Mouse (Mus musculus): Measurements from ENCODE around the gene P2ry14. TPM values are rescaled to one million over a fixed set of nuclear protein-coding genes. Genes with fewer than 3 reads are reported as not detected.

P2ry14 gene
- polyA plus RNA-seq, 1 experiment: 0.07 TPM

- Histone ChIP-seq H3K27me3 (ENCODE audit: control insufficient read depth, insufficient read depth, insufficient read length) (no peaks in the 10 kb centered on the region), H3ac (ENCODE audit: control insufficient read depth, insufficient read length) (no peak overlapping the region), H3K36me3 (ENCODE audit: control insufficient read depth, insufficient read depth) (no peaks in the 10 kb centered on the region), H3K4me3 (no peak overlapping the region), H3K4me2 (ENCODE audit: low read depth) (no peak overlapping the region), H3K79me2 (ENCODE audit: control insufficient read depth, insufficient read depth) (no peaks in the 10 kb centered on the region)
- no peak for TF ChIP-seq TCF3 (IDR thresholded peaks at IDR 0.05; ENCODE audit: insufficient read length, low read depth)
These were observed 24.7 kb downstream of the P2ry14 start for GRCm38 (mm10) chr3:59128681-59129080.

DNA sequence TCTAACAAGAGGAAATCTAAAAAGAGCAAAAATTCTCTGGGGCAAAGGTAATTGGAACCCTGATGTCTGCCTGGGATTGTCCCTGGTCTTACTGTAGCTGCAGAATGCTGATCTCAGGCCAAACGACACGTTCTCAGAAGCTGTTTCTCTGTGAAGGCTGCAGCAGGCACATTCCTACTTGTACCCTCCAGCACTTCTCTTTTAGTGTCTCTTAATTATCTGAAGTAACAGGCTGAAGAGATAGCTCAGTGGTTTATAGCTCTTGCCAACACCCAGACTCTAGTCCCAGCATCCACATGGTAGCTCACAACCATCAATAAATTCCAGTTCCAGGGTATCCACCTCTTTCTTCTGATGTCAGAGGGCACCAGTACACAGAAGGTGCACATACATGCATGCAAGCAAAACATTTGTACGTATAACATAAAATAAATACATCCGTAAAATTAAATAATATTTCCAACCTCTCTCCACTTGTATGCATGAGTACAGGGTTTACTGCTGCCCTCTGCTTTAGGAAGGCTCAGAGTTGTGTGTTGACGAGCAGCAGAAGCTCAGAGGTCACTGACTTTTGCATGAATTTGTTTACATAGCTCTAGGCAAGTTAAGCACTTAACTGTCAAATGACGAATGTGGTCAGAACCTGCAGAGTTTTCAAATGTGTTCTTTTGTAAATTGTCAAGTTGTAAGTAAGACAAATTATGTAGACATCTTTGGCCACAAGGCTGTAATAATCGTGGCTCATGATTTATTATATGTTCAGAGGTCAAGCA is 27.4 kb downstream of the P2ry14 start:
- no peaks in the 10 kb centered on the region for H3K79me2 ChIP-seq (ENCODE audit: control insufficient read depth, insufficient read depth)
- no peak overlapping the region for H3ac ChIP-seq (ENCODE audit: control insufficient read depth, insufficient read length)
- H3K4me3 ChIP-seq: no peak overlapping the region
- no peak overlapping the region for H3K4me2 ChIP-seq (ENCODE audit: low read depth)
- no peaks in the 10 kb centered on the region for H3K36me3 ChIP-seq (ENCODE audit: control insufficient read depth, insufficient read depth)
- TF ChIP-seq E2F4 (IDR thresholded peaks at IDR 0.05; ENCODE audit: insufficient read depth) (no peak), REST (IDR thresholded peaks at IDR 0.05; ENCODE audit: insufficient read depth, insufficient read length) (no peak), USF1 (IDR thresholded peaks at IDR 0.05; ENCODE audit: low read depth) (no peak), TCF12 (IDR thresholded peaks at IDR 0.05; ENCODE audit: insufficient read depth, poor library complexity, severe bottlenecking) (no peak), POLR2AphosphoS2 (IDR thresholded peaks at IDR 0.05; ENCODE audit: insufficient read length, low read depth) (no peak), MYOG (IDR thresholded peaks at IDR 0.05; ENCODE audit: control insufficient read depth in 1 of 3, insufficient read depth in 1 of 3, insufficient read length in 2 of 3, low read depth in 2 of 3) (no peak), POLR2A (IDR thresholded peaks at IDR 0.05; ENCODE audit: insufficient read length, low read depth) (no peak), CEBPB (IDR thresholded peaks at IDR 0.05; ENCODE audit: insufficient read depth, poor library complexity, severe bottlenecking) (no peak), MAX (IDR thresholded peaks at IDR 0.05; ENCODE audit: low read depth) (no peak), SRF (IDR thresholded peaks at IDR 0.05; ENCODE audit: control insufficient read depth, insufficient read length, low read depth) (no peak), MYOD1 (IDR thresholded peaks at IDR 0.05; ENCODE audit: control insufficient read depth in 1 of 3, insufficient read length in 2 of 3, low read depth in 2 of 3) (no peak), TCF3 (IDR thresholded peaks at IDR 0.05; ENCODE audit: insufficient read length, low read depth) (no peak)
- H3K27me3 ChIP-seq (ENCODE audit: control insufficient read depth, insufficient read depth, insufficient read length): no peaks in the 10 kb centered on the region

- H3ac ChIP-seq (ENCODE audit: control insufficient read depth, insufficient read length): no peak overlapping the region
- no peak overlapping the region for H3K4me3 ChIP-seq
- TF ChIP-seq E2F4 (IDR thresholded peaks at IDR 0.05; ENCODE audit: insufficient read depth) (no peak), REST (IDR thresholded peaks at IDR 0.05; ENCODE audit: insufficient read depth, insufficient read length) (no peak), USF1 (IDR thresholded peaks at IDR 0.05; ENCODE audit: low read depth) (no peak), MYOG (IDR thresholded peaks at IDR 0.05; ENCODE audit: control insufficient read depth in 1 of 3, insufficient read depth in 1 of 3, insufficient read length in 2 of 3, low read depth in 2 of 3) (no peak)
- H3K36me3 ChIP-seq (ENCODE audit: control insufficient read depth, insufficient read depth): no peaks in the 10 kb centered on the region
- H3K79me2 ChIP-seq (ENCODE audit: control insufficient read depth, insufficient read depth): no peaks in the 10 kb centered on the region
- H3K27me3 ChIP-seq (ENCODE audit: control insufficient read depth, insufficient read depth, insufficient read length): no peaks in the 10 kb centered on the region
- H3K4me2 ChIP-seq (ENCODE audit: low read depth): no peak overlapping the region
These were observed 28.4 kb downstream of the P2ry14 start for GRCm38 (mm10) chr3:59125022-59125421.

GRCm38 (mm10) chr3:59121780-59122449 is 31.5 kb downstream of the P2ry14 start:
- no peaks in the 10 kb centered on the region for H3K27me3 ChIP-seq (ENCODE audit: control insufficient read depth, insufficient read depth, insufficient read length)
- H3K79me2 ChIP-seq (ENCODE audit: control insufficient read depth, insufficient read depth): no peaks in the 10 kb centered on the region
- no peak overlapping the region for H3K4me2 ChIP-seq (ENCODE audit: low read depth)
- H3K36me3 ChIP-seq (ENCODE audit: control insufficient read depth, insufficient read depth): no peaks in the 10 kb centered on the region
- no peak overlapping the region for H3ac ChIP-seq (ENCODE audit: control insufficient read depth, insufficient read length)
- TF ChIP-seq REST (IDR thresholded peaks at IDR 0.05; ENCODE audit: insufficient read depth, insufficient read length) (no peak), USF1 (IDR thresholded peaks at IDR 0.05; ENCODE audit: low read depth) (no peak), E2F4 (IDR thresholded peaks at IDR 0.05; ENCODE audit: insufficient read depth) (no peak), MYOG (IDR thresholded peaks at IDR 0.05; ENCODE audit: control insufficient read depth in 1 of 3, insufficient read depth in 1 of 3, insufficient read length in 2 of 3, low read depth in 2 of 3) (no peak), MYOD1 (IDR thresholded peaks at IDR 0.05; ENCODE audit: control insufficient read depth in 1 of 3, insufficient read length in 2 of 3, low read depth in 2 of 3) (no peak)
- H3K4me3 ChIP-seq: no peak overlapping the region

DNA sequence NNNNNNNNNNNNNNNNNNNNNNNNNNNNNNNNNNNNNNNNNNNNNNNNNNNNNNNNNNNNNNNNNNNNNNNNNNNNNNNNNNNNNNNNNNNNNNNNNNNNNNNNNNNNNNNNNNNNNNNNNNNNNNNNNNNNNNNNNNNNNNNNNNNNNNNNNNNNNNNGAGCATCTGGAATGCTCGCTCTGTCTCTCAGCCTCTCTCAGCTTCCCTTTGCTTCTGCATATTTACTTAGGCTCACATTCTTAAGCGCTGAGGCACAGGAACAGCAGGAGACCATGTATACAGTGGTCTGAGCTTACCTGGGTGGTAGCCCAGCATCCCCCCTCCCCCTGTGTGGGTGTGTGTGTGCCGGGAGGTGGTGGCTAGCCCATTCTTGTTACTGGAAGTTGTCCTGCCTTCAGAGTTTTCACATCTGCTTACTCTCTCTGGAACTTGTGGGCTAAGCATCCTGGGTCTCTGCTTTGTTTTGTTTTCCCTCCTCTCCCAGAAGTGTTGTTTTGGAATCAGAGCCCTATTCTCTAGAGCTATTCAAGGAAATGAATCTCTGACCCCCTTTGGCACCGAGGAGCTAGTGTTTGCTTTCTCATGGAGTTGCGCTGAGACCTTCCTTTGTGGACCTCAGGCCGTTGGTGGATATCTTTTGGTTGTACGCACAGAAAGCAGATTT is 32.2 kb downstream of the P2ry14 start:
- Histone ChIP-seq H3K27me3 (ENCODE audit: control insufficient read depth, insufficient read depth, insufficient read length) (no peaks in the 10 kb centered on the region), H3K4me3 (no peak overlapping the region), H3K4me2 (ENCODE audit: low read depth) (no peak overlapping the region), H3K36me3 (ENCODE audit: control insufficient read depth, insufficient read depth) (no peaks in the 10 kb centered on the region), H3ac (ENCODE audit: control insufficient read depth, insufficient read length) (no peak overlapping the region), H3K79me2 (ENCODE audit: control insufficient read depth, insufficient read depth) (no peaks in the 10 kb centered on the region)
- TF ChIP-seq CEBPB (IDR thresholded peaks at IDR 0.05; ENCODE audit: insufficient read depth, poor library complexity, severe bottlenecking) (no peak), REST (IDR thresholded peaks at IDR 0.05; ENCODE audit: insufficient read depth, insufficient read length) (no peak), TCF3 (IDR thresholded peaks at IDR 0.05; ENCODE audit: insufficient read length, low read depth) (no peak), POLR2AphosphoS2 (IDR thresholded peaks at IDR 0.05; ENCODE audit: insufficient read length, low read depth) (no peak), E2F4 (IDR thresholded peaks at IDR 0.05; ENCODE audit: insufficient read depth) (no peak), POLR2A (IDR thresholded peaks at IDR 0.05; ENCODE audit: insufficient read length, low read depth) (no peak), USF1 (IDR thresholded peaks at IDR 0.05; ENCODE audit: low read depth) (no peak), SRF (IDR thresholded peaks at IDR 0.05; ENCODE audit: control insufficient read depth, insufficient read length, low read depth) (no peak)
